Mouse (Mus musculus) cerebellum, postnatal 25 days (tissue): ENCODE measurements at regions not wholly inside any gene's neighbourhood (a gene's known extent, or its start where the extent isn't known, plus 50 kb on each side); places are given as distances from the start of the nearest gene placed in this dataset.

Experiments
- DNase-seq, 2 experiments: peaks; one replicate each; pipeline ENCODE4 v3.0.0; 2021; ENCODE audit warnings: mixed read lengths in 2 of 2

DNA sequence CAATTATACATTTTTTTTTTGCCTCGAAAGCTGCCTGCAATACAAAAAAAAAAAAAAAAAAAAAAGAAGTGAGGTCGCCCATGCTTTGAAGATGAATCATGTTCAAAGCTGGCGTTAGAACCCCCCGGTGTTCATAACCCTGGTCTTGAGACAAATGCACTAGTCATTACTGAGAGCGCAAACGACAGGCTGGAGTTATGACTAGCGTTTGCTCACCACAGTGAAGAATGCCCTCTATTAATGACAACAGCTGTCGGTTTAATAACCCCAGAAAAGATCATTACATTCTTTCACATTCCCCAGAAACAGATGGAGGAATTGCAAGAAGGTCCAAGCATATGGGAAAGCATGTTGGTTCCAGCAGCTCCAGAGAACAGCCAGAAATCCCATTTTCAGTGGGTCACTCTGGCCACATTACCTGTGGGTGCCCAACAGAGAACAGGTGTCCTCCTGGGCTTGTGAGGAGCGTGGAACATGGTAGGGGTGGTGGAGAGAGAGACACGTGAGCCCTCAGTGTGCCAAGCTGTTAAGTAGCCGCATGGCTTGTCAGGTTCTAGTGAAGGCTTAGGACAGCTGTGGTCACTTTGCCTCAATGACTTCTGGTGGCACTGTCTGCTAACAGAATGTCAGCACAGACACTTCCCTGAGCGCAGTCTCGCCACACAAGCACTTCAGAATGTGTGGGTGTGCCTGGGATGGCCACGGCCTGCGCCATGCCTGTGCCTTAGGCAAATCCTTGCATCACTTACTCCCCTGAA, 60.4 kb downstream of the Aipl1 start:
- DNase-seq = no peak

DNA sequence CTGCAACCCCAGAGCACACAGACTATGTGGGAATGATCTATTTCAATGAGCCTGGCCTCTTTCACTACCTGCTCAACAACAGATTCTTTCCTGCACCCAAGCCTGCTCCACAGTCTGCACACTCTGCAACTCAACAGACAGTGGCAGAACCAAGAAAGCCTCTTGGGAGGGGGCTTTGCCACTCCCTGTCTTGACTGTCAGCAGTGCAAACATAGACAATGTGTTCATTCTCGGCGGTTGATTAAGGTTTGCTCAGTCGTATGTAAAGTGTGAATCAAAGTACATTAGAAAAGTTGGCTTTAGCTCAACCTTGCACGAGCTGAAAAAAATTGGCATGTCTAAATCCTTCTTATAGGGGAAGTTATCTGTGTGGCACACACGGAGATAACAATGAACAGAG, 66.0 kb downstream of the Aipl1 start:
- DNase-seq = no peak

DNA sequence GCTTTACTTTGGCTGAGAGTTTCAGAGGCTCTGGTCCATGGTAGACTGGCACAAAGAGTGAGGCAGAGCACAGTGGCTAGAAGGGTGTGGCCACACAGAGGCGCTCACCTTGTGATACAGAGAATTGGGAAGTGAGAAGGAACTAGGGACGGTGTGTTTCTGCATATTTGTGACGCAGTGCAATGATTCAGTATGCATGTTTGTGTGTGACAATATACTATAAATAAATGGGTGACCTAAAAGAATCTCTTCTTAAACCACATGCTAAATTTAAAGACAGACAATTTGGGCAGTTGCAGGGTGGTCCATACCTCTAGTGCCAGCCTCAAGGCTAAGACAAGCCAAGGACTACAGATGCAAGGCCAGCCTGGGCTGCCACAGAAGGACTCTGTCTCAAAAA, 75.0 kb downstream of the Aipl1 start:
- no peak for DNase-seq

- no peak for DNase-seq
These were observed 84.8 kb downstream of the Aipl1 start for GRCm38 (mm10) chr11:71952533-71952932.

- no peak for DNase-seq
These were observed 90.1 kb downstream of the Aipl1 start for GRCm38 (mm10) chr11:71947161-71947560.

DNA sequence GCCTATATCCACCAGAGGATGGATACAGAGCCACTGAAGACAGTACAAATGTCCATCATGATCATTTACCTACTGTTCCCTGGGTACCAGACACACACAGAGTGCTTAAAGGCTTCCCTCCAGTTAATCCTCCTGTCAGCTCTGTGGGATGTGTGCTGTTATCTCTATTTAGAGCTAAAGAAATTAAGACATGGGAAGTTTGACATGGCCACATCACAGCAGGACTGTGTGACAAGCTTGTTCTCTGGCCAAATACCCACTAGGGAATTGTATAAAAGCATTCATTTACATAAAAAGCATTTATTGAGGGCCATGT, 92.3 kb downstream of the Aipl1 start:
- DNase-seq = no peak

DNA sequence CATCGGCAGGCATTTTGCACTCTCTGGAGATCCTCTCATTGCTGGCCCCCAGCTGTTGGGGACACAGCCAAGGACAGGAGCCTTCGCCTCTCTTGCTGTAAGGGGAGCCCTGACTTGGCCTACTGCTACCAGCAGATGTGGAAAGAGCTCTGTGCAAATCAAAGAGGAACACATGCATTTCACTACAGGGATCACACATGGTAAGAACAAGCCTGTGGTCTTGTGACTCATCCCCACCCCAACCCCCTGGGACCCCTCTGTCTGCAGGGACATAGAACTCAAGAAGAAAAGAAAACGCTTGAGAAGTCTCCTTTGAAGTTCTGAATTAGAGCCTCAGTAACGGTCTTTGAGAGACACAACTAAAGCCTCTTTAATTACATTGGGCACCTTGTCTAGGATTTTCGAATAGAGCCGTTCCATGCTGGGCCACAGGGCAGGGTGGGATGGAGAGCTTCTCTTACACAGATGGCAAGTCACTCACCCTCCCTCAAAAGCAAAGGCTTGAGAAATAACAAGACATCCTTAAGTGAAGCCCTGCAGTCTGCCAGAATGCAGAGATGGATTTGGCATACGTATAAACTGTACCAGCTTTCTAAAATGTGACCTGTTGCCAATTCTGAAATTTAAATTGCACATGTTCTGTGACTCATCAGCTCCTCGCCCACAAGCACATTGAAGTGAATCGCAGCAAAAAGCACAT, 92.8 kb downstream of the Aipl1 start:
- no peak for DNase-seq

GRCm38 (mm10) chr11:71943512-71943911, 93.8 kb downstream of the Aipl1 start:
- no peak for DNase-seq

DNA sequence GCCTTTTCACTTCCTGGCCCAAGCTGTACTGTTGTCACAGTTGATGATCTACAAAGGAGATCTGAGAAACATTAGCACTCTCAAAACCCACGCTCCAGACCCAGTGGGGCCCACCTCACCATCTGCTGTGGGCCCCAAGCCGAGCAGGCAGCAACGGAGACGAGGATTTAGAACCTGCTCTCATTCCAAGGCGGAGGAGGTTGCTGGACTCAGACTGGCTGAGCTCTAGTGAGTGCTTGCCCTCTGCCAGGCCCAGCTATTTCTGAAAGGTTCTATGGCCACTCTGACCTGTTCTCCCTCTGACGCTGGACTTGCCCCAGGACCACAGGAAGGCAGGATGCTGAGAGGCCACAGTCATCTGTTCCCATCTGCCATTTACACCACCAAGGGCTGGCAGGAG, 98.2 kb downstream of the Aipl1 start:
- DNase-seq = peak; percentile 90 to 91

- DNase-seq = no peak
These were observed 100.2 kb downstream of the Aipl1 start for GRCm38 (mm10) chr11:71937108-71937507.

- peak in 1 of 2 experiments; percentile 16 for DNase-seq
These were observed 107.4 kb downstream of the Aipl1 start for GRCm38 (mm10) chr11:71929716-71930488.

- peak; percentile 26 to 41 for DNase-seq
These were observed 122.6 kb downstream of the Aipl1 start for GRCm38 (mm10) chr11:71914665-71915064.

GRCm38 (mm10) chr11:71912626-71913025, 124.7 kb downstream of the Aipl1 start:
- DNase-seq = no peak

DNA sequence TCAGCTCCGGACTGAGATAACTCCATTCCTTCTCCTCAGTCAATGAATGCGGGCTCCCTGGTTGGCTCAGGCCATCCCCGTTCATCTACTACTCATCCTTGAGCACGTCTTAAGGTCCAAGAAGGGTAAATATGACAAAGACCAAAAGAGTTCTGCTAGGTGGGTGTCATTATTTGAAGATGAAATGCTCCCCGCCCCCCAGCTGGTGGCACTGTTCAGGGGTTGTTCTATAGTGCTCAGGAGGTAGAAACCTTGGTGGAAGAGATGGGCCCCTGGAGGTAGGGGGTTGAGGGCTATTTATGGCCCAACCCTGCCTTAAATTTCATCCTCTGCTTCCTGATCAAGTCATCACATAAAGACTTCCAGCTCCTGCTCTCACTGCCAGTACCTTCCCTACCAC, 126.0 kb downstream of the Aipl1 start:
- no peak for DNase-seq

GRCm38 (mm10) chr11:71908616-71909015, 128.7 kb downstream of the Aipl1 start:
- DNase-seq = no peak

DNA sequence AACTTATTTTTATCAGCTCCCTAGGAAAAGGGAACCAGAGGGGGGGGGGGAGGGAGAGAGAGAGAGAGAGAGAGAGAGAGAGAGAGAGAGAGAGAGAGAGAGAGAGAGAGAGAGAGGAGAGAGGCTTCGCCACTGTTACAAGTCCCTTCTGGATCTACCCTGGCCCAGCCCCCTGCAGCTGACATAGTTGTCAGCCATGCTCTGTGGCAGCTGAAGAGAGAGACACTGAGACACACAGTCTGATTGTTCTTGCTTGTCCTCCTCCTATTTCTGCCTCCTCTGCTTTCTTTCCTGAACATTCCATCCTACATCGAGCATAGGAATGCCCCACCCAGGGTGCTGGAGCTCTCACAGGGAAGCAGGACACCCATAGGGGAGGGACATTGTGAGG, 134.3 kb downstream of the Aipl1 start:
- DNase-seq = no peak

GRCm38 (mm10) chr11:71902304-71903019, 134.8 kb downstream of the Aipl1 start:
- peak; percentile 75 to 79 for DNase-seq

GRCm38 (mm10) chr11:71900816-71901215, 136.5 kb downstream of the Aipl1 start:
- peak; percentile 60 to 68 for DNase-seq

GRCm38 (mm10) chr11:71897551-71897950, 139.8 kb downstream of the Aipl1 start:
- DNase-seq = no peak

DNA sequence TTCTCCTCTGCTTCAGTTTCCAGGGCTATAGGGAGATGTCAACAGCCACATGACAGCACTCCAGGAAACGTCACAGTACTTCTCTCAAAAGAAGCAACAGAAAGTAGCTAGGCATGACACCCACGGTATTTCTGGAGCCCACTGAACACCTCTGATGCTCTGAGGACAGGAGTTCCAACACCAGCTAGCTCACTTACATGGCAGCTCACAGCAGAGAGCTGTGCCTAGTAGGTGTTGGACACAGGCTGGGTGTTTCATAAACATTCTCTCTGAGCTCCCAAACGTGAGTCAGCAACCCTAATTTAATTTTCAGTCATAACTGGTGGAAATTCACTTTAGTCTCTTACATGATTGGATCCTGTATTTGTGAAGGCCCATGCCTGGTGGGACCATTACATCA, 140.2 kb downstream of the Aipl1 start:
- DNase-seq = no peak

GRCm38 (mm10) chr11:71891181-71891580, 141.5 kb downstream of the Wscd1 start:
- DNase-seq = peak in 1 of 2 experiments; percentile 31

GRCm38 (mm10) chr11:71889161-71889560, 139.4 kb downstream of the Wscd1 start:
- no peak for DNase-seq

DNA sequence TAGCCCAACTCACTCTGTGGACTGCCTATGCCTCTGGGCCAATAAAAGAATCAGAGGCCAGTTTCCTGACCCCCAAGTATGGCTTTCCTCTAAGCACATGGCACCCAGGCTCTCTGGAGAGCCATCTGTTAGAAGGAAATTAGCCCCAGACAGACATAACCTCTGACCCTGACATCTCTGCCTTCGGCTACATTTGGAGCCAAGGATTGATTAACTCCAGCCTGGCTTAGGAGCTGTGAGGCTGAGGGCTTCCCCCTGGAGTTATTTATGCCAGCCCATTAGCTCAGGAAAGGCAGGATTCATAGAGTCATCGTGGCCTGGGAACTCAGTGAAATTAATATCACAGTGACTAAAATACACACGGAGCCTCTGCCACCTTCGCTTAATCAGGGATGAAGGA, 137.5 kb downstream of the Wscd1 start:
- no peak for DNase-seq
